19 mouse cellular contexts compared by ENCODE assay signal in the genomic region with DNA sequence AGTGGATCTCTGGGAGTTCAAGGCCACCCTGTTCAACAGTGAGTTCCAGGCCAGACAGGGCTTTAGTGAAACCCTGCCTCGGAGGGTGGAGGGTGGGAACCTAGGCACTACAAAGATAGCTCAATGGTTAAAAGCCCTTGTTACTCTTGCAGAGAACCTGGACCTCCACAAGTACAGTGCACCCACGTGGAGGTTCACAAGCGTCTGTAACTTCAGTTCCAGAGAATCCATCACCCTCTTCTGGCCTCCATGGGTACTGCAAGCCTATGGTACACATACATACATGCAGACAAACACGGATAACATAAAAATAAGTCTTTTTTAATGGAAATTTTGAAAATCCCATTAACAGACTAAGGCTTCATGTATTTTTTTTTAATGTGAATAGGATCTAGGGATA. TPM values are rescaled to one million over a fixed set of nuclear protein-coding genes. Genes with fewer than 3 reads are reported as not detected.
"Had no signal": no experiment of that assay in that cellular context is flagged by ENCODE, and none has a peak within 500 bp of the region (broad histone marks: within the 10 kb centered on the region; RNA-seq: fewer than 3 reads in every experiment).

No protein-coding gene starts in this region.

- H3K27ac ChIP-seq: limb, embryonic 12.5 days; limb, embryonic 15.5 days; liver, embryonic 14.5 days; macrophage had no signal

- H3K9ac ChIP-seq: limb, embryonic 12.5 days; limb, embryonic 15.5 days; liver, embryonic 14.5 days; liver, postnatal 0 days; lung, embryonic 14.5 days had no signal

- H3K4me2 ChIP-seq: limb, embryonic 12.5 days; limb, embryonic 15.5 days; liver, embryonic 11.5 days; lung, embryonic 14.5 days had no signal

- DNase-seq: kidney, adult 18-20 months; kidney, adult 9 months; kidney, postnatal 14 days; kidney, postnatal 4 days; layer of hippocampus, adult 9-11 months; left cerebral cortex, postnatal 4 days; liver, postnatal 0 days; lung, embryonic 14.5 days; midbrain, embryonic 14.5 days; thymus, postnatal 25 days had no signal

- ATAC-seq: liver, postnatal 0 days; lung, postnatal 0 days had no signal

- H3K36me3 ChIP-seq: limb, embryonic 12.5 days; limb, embryonic 15.5 days had no signal

- H3K4me3 ChIP-seq: limb, embryonic 12.5 days; limb, embryonic 15.5 days had no signal

- H3K9me3 ChIP-seq: limb, embryonic 15.5 days had no signal

- H3K4me1 ChIP-seq: limb, embryonic 15.5 days had no signal

RNA-seq across cellular contexts. Expression of a gene that starts 18.8 kb away (rescaled TPM):
- total RNA-seq: megakaryocyte, adult 5-6 weeks had no signal
- polyA plus RNA-seq: lung, embryonic 14.5 days; lung, postnatal 0 days; macrophage; small intestine, adult 2 months; thymus, postnatal 0 days had no signal
